Mouse (Mus musculus) G1E (cell line): Measurements from ENCODE around the gene Gtf3c5. TPM values are rescaled to one million over a fixed set of nuclear protein-coding genes. Genes with fewer than 3 reads are reported as not detected.

Source experiments
- ATAC-seq: 2 replicates; pipeline ENCODE4 v1.8.0; 2016; ENCODE audit warnings: mild to moderate bottlenecking; ENCODE audit not compliant: insufficient number of reproducible peaks, poor library complexity, low FRiP score, severe bottlenecking; ENCODE audit errors: extremely low read depth
- DNase-seq: peaks from one replicate; pipeline ENCODE4 v3.0.0; 2012; ENCODE audit warnings: low spot score
- H3K27me3 ChIP-seq: 2 replicates; pipeline ENCODE4 v1.6.1; 2012; ENCODE audit warnings: mild to moderate bottlenecking, low read length, inconsistent platforms; ENCODE audit not compliant: insufficient read depth
- H3K36me3 ChIP-seq: replicated peaks from 2 replicates; pipeline ENCODE3; 2012; ENCODE audit warnings: mild to moderate bottlenecking, inconsistent platforms
- H3K4me1 ChIP-seq: 2 replicates; pipeline ENCODE4 v1.6.1; 2012; ENCODE audit warnings: low read depth, low read length, inconsistent platforms, mixed read lengths; ENCODE audit not compliant: insufficient read depth
- H3K4me3 ChIP-seq: 2 replicates; pipeline ENCODE4 v1.5.1; 2012; ENCODE audit warnings: low read depth, mild to moderate bottlenecking, inconsistent platforms, low read length, moderate library complexity, mixed read lengths
- H3K9me3 ChIP-seq: replicated peaks from 2 replicates; pipeline ENCODE4 v1.6.1; 2012; ENCODE audit warnings: inconsistent platforms
- CTCF ChIP-seq: IDR thresholded peaks from 2 replicates; pipeline ENCODE4 v1.5.1; 2012; ENCODE audit warnings: low read depth, low read length, inconsistent platforms, mixed read lengths
- GATA1 ChIP-seq: IDR thresholded peaks from 2 replicates; pipeline ENCODE4 v1.6.1; 2012; ENCODE audit warnings: borderline replicate concordance, low read length, inconsistent platforms, mixed read lengths
- GATA2 ChIP-seq: IDR thresholded peaks from 2 replicates; pipeline ENCODE4 v1.6.1; 2012; ENCODE audit warnings: low read depth, low read length, inconsistent platforms, borderline replicate concordance
- POLR2AphosphoS5 ChIP-seq: IDR thresholded peaks from 2 replicates; pipeline ENCODE4 v1.6.1; 2012; ENCODE audit warnings: low read depth, low read length, inconsistent platforms; ENCODE audit not compliant: insufficient replicate concordance
- TAL1 ChIP-seq: conservative IDR thresholded peaks from 2 replicates; pipeline ENCODE4 v1.6.1; 2012; ENCODE audit warnings: low read depth, low read length, inconsistent platforms, mixed read lengths
- polyA plus RNA-seq: library from polyadenylated mRNA; stranded (reverse); fragments of >175 nt; gene quantifications from 2 replicates; pipeline ENCODE4 v1.2.3, GENCODE M21; 2012
- total RNA-seq, 2 experiments: library from RNA; stranded (forward) in 1 of 2; stranded (reverse) in 1 of 2; fragments of 200-1000 nt in 1 of 2; fragments of >200 nt in 1 of 2; fragmentation: Nextera tagmentation in 1 of 2; gene quantifications; 2 replicates each; pipeline ENCODE4 v1.2.3; 2014 to 2017

Gene Gtf3c5
- total and polyA plus RNA-seq, 3 experiments: 19.0 to 60.2 (median 26.0) TPM

DNA sequence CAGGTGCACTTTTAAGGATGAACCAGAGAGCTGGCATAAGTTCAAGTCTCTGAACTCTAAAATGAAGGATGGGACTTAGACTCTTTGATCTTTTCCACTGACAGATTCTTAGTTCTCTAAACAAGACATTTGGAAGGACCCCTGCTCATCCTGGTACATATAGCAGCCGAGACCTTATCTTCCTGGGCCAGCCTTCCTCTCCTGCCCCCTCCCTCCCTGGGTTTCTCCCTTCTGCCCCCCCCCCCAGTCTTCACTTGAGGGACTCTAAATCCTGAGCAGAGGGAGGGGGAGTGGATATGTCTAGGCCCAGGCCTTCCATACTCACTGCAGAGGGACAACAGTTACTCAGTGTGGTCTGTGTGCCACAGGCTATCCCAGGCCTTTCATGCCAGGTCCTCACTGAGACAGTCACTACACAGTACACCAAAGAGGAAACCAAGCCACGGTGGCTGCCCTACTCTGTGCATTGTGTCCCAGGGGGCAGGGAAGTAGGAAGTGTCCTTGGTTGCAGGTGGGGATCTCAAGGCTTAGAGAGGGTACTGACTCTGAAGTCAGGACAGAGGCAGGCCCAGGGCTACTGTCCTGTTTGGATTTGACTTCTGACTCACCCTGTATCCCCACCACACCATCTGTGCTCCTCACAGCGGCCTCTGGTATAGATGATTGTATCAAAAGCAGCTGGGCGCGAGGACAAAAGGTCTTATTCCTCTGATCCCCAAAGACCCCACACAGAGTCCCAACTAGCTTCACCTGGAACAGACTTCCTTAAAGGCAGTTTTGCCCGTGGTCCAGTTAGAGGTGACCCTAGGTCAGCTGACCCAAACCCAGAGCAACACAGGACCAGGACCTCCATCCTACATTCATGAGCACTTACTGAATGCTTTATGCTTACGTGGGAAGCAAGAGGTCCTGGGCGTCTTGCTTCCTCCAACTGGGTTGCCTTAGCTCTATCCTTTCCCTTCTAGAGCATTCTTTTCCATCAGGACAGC, 34.2 kb upstream of the Gtf3c5 start:
- H3K9me3 ChIP-seq: no peaks in the 10 kb centered on the region
- H3K4me1 ChIP-seq: peaks cover 79% of the 10 kb centered on the region
- H3K27me3 ChIP-seq: no peaks in the 10 kb centered on the region
- DNase-seq: no peak
- ATAC-seq: 0 out of 2 replicates have a peak, but pooled peaks have one; percentile 5
- peaks cover 79% of the 10 kb centered on the region for H3K36me3 ChIP-seq
- H3K4me3 ChIP-seq: peak overlapping the region; percentile 83
- TF ChIP-seq GATA2 (no peak), TAL1 (peak; percentile 49; the same call in 1 of the 2 replicates)

DNA sequence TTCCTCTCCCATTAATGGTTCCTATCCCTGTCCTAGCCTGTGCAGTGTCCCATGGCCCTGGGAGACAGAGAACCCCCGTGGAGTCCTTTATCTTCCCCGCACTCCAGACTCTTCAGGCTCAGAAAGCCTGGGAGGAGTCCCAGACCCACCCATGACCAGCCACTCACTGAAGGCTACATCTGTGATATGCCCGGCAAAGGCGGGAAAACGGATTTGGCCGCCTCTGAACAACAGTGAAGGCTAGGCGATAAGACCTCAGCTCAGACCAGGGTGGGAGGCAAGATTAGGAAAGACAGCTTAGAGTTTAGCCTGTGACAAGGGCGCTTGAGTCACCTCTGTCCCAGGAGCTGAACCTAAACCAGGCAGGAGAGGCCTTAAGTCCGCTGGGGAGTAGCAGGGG, 33.3 kb upstream of the Gtf3c5 start:
- Histone ChIP-seq H3K36me3 (peaks cover 88% of the 10 kb centered on the region), H3K4me1 (peaks cover 79% of the 10 kb centered on the region), H3K27me3 (no peaks in the 10 kb centered on the region), H3K9me3 (no peaks in the 10 kb centered on the region), H3K4me3 (peak overlapping the region; percentile 83)
- no peak for TF ChIP-seq GATA2
- 0 out of 2 replicates have a peak, but pooled peaks have one; percentile 15 for TF ChIP-seq POLR2AphosphoS5
- no peak for TF ChIP-seq GATA1
- DNase-seq: no peak
- 0 out of 2 replicates have a peak, but pooled peaks have one; percentile 10 for ATAC-seq

DNA sequence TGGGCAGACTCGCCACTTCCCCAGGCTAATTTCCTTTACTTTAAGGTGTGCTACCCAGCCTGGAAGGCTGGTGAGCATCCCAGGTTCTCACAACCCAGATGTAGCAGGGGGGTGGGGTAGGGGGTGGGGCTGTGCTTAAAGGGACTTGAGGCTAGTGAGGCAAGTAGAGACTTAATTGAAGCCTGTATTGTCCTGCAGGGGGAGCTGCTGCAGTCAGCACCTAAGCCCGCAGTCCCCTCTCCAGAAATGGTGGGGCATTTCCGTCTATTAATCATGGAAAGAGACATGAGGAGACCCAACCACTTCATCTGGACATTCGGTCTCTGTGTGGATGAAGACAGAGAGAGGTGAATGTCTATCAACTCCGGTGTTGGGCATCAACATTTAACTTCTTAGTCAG, 32.8 kb upstream of the Gtf3c5 start:
- ATAC-seq (no peak), DNase-seq (peak; percentile 55)
- Histone ChIP-seq H3K27me3 (no peaks in the 10 kb centered on the region), H3K36me3 (peaks cover 93% of the 10 kb centered on the region), H3K4me1 (peaks cover 85% of the 10 kb centered on the region), H3K9me3 (no peaks in the 10 kb centered on the region), H3K4me3 (peak overlapping the region; percentile 83)
- TF ChIP-seq CTCF: peak; percentile 43
- no peak for TF ChIP-seq GATA2

DNA sequence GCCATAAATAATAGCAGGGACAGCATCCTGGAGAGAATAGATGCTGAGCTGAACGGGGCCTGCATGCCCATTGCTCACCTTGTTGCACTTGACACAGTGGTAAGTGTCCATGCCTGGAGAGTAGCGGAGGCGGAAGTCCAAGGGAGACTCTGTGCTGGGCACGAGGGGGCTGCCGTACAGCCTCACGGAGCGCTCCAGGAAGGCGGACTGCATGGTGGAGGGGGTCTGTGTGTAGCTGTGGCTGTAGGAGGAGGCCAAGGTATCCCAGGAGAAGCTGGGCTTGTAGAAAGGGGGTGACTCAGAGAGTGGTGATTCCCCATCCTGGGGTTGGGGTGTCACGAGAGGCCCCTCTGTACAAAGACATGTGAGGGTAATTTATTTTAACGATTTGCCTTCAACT, 30.0 kb upstream of the Gtf3c5 start:
- peaks cover 100% of the 10 kb centered on the region for H3K36me3 ChIP-seq
- no peak for ATAC-seq
- H3K4me1 ChIP-seq: peaks cover 98% of the 10 kb centered on the region

DNA sequence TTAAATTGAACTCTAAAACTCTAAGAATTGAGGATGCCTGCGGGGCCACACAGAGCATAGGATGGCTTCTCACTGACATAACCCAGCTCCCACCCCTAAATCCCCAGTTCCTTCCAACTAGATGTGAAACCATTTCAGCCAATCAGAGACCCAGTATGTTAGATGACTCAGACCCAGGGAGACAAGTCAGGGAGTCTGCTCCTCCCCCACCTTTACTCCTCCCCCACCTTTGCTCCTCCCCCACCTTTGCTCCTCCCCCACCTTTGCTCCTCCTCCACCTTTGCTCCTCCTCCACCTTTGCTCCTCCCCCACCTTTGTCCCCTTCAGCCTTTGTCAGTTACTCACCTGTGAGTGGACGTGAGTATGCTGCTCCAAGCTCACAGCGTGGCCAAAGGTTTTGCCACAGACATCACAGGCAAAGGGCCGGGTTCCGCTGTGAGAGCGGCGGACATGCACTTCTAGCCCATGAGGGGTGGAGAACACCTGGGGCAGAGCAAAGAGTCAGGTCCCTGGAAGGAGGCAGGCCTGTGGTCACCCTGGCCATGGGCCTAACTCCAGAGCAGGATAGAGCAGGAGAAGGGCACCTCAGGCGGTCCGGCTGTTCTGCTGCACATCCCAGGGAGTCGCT, 29.0 kb upstream of the Gtf3c5 start:
- Histone ChIP-seq H3K27me3 (no peaks in the 10 kb centered on the region), H3K36me3 (peaks cover 99% of the 10 kb centered on the region), H3K4me3 (peak overlapping the region; percentile 64; the same call in 1 of the 2 replicates), H3K4me1 (peaks cover 99% of the 10 kb centered on the region), H3K9me3 (no peaks in the 10 kb centered on the region)
- peak; percentile 69 for DNase-seq
- no peak for ATAC-seq
- TF ChIP-seq POLR2AphosphoS5 (no peak), TAL1 (no peak), CTCF (no peak), GATA2 (no peak), GATA1 (no peak)

More for the DNA sequence above, 30.0 kb upstream of the Gtf3c5 start:
- Histone ChIP-seq H3K4me3 (peak overlapping the region; percentile 63; the same call in 1 of the 2 replicates), H3K9me3 (no peaks in the 10 kb centered on the region), H3K27me3 (no peaks in the 10 kb centered on the region)
- TF ChIP-seq POLR2AphosphoS5 (0 out of 2 replicates have a peak, but pooled peaks have one; percentile 82), GATA1 (no peak), GATA2 (no peak)
- DNase-seq: no peak

DNA sequence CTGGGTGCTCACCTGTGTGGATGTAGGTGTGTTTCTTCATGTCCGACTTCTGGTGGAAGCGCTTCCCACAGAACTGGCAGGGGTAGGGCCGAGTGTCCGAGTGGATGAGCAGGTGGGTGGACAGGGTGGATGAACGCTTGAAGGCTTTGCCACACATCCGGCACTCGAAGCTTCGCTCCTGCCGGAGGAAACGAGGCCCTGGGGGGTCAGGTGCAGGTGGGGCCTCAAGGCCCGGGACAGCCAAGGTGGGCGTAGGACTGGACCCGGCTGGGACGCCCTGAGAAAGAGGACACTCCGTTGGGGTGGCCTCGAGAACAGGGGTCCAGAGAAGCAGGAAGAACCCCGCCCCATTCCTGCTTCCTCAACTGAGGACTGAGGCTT, 27.8 kb upstream of the Gtf3c5 start:
- TF ChIP-seq POLR2AphosphoS5 (no peak), TAL1 (no peak), GATA1 (no peak), CTCF (no peak), GATA2 (no peak)
- DNase-seq (no peak), ATAC-seq (no peak)
- Histone ChIP-seq H3K4me1 (peaks cover 98% of the 10 kb centered on the region), H3K9me3 (no peaks in the 10 kb centered on the region), H3K27me3 (no peaks in the 10 kb centered on the region), H3K36me3 (peaks cover 98% of the 10 kb centered on the region), H3K4me3 (peak overlapping the region; percentile 64; the same call in 1 of the 2 replicates)
